Mouse (Mus musculus) G1E (cell line): ENCODE data around the gene Cenpv. TPM values are rescaled to one million over a fixed set of nuclear protein-coding genes. Genes with fewer than 3 reads are reported as not detected.

Source experiments
- ATAC-seq: 2 replicates; pipeline ENCODE4 v1.8.0; 2016; ENCODE audit warnings: mild to moderate bottlenecking; ENCODE audit not compliant: insufficient number of reproducible peaks, poor library complexity, low FRiP score, severe bottlenecking; ENCODE audit errors: extremely low read depth
- DNase-seq: peaks from one replicate; pipeline ENCODE4 v3.0.0; 2012; ENCODE audit warnings: low spot score
- H3K27me3 ChIP-seq: 2 replicates; pipeline ENCODE4 v1.6.1; 2012; ENCODE audit warnings: mild to moderate bottlenecking, low read length, inconsistent platforms; ENCODE audit not compliant: insufficient read depth
- H3K36me3 ChIP-seq: replicated peaks from 2 replicates; pipeline ENCODE3; 2012; ENCODE audit warnings: mild to moderate bottlenecking, inconsistent platforms
- H3K4me1 ChIP-seq: 2 replicates; pipeline ENCODE4 v1.6.1; 2012; ENCODE audit warnings: low read depth, low read length, inconsistent platforms, mixed read lengths; ENCODE audit not compliant: insufficient read depth
- H3K4me3 ChIP-seq: 2 replicates; pipeline ENCODE4 v1.5.1; 2012; ENCODE audit warnings: low read depth, mild to moderate bottlenecking, inconsistent platforms, low read length, moderate library complexity, mixed read lengths
- H3K9me3 ChIP-seq: replicated peaks from 2 replicates; pipeline ENCODE4 v1.6.1; 2012; ENCODE audit warnings: inconsistent platforms
- CTCF ChIP-seq: IDR thresholded peaks from 2 replicates; pipeline ENCODE4 v1.5.1; 2012; ENCODE audit warnings: low read depth, low read length, inconsistent platforms, mixed read lengths
- GATA1 ChIP-seq: IDR thresholded peaks from 2 replicates; pipeline ENCODE4 v1.6.1; 2012; ENCODE audit warnings: borderline replicate concordance, low read length, inconsistent platforms, mixed read lengths
- GATA2 ChIP-seq: IDR thresholded peaks from 2 replicates; pipeline ENCODE4 v1.6.1; 2012; ENCODE audit warnings: low read depth, low read length, inconsistent platforms, borderline replicate concordance
- POLR2AphosphoS5 ChIP-seq: IDR thresholded peaks from 2 replicates; pipeline ENCODE4 v1.6.1; 2012; ENCODE audit warnings: low read depth, low read length, inconsistent platforms; ENCODE audit not compliant: insufficient replicate concordance
- TAL1 ChIP-seq: conservative IDR thresholded peaks from 2 replicates; pipeline ENCODE4 v1.6.1; 2012; ENCODE audit warnings: low read depth, low read length, inconsistent platforms, mixed read lengths
- polyA plus RNA-seq: library from polyadenylated mRNA; stranded (reverse); fragments of >175 nt; gene quantifications from 2 replicates; pipeline ENCODE4 v1.2.3, GENCODE M21; 2012
- total RNA-seq, 2 experiments: library from RNA; stranded (forward) in 1 of 2; stranded (reverse) in 1 of 2; fragments of 200-1000 nt in 1 of 2; fragments of >200 nt in 1 of 2; fragmentation: Nextera tagmentation in 1 of 2; gene quantifications; 2 replicates each; pipeline ENCODE4 v1.2.3; 2014 to 2017

The Cenpv gene
- total and polyA plus RNA-seq, 3 experiments = 67.5 to 191 (median 111) TPM

DNA sequence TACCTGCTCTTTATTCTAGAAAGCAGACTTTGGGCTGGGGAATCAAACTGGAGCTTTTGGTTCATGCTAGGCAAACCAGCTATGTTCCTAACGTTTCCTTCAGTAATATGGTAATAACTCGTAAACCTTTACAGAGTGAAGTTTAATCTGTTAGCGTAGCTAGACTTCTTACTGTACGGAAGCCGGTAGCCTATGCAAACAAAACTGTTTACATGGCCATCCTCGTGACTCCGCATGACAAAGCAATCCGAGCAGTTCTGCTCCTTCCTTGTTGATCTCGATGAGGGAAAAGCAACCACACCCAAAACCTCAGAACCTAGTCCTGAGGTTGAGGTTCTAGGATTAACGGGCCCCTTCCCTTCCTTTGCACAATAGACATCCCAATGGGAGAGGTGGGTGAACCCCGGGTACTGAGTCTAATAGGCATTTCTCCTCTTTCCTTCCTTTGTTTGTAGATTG, 11.2 kb upstream of the Cenpv start:
- DNase-seq = peak; percentile 57
- ATAC-seq = peak; percentile 42
- H3K4me3 ChIP-seq = peak overlapping the region; percentile 80
- H3K36me3 ChIP-seq = peaks cover 23% of the 10 kb centered on the region
- H3K9me3 ChIP-seq = no peaks in the 10 kb centered on the region
- H3K27me3 ChIP-seq = no peaks in the 10 kb centered on the region
- H3K4me1 ChIP-seq = peaks cover 30% of the 10 kb centered on the region
- TF ChIP-seq POLR2AphosphoS5 (no peak), CTCF (no peak), GATA2 (no peak), TAL1 (no peak), GATA1 (no peak)

DNA sequence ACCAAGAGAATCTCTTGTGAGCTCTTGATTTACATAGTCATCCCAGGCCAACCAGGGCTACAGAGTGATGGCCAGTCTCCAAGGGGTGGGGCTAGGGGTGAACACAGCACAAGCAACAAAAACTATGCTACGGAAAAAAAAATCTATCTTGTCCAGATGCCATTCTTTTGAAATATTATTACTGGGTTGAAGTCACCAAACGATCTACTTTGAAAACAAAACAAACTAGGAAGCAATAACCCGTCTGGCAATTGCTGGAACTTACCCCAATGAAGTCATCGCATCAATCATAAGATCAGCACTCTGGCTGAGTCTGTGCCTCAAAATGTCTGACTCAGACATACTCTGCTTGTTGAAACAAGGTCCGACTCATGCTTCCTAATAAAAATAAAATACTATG, 10.7 kb upstream of the Cenpv start:
- Histone ChIP-seq H3K36me3 (peaks cover 18% of the 10 kb centered on the region), H3K9me3 (no peaks in the 10 kb centered on the region), H3K4me3 (peak overlapping the region; percentile 80; the same call in 1 of the 2 replicates), H3K27me3 (no peaks in the 10 kb centered on the region), H3K4me1 (peaks cover 25% of the 10 kb centered on the region)
- TF ChIP-seq TAL1 = no peak
- TF ChIP-seq GATA1 = no peak
- TF ChIP-seq POLR2AphosphoS5 = no peak
- no peak for TF ChIP-seq CTCF
- no peak for TF ChIP-seq GATA2
- DNase-seq (peak; percentile 25), ATAC-seq (no peak)

GRCm38 (mm10) chr11:62543991-62544390, 4.9 kb upstream of the Cenpv start:
- no peaks in the 10 kb centered on the region for H3K9me3 ChIP-seq
- ATAC-seq (no peak), DNase-seq (no peak)
- no peak overlapping the region for H3K4me3 ChIP-seq
- TF ChIP-seq POLR2AphosphoS5 = no peak
- TF ChIP-seq GATA2 = no peak
- no peak for TF ChIP-seq TAL1
- no peak for TF ChIP-seq CTCF
- TF ChIP-seq GATA1 = no peak
- H3K27me3 ChIP-seq = no peaks in the 10 kb centered on the region
- H3K4me1 ChIP-seq = peaks cover 35% of the 10 kb centered on the region
- H3K36me3 ChIP-seq = no peaks in the 10 kb centered on the region

- ATAC-seq = no peak
- Histone ChIP-seq H3K9me3 (no peaks in the 10 kb centered on the region), H3K4me1 (peaks cover 40% of the 10 kb centered on the region), H3K36me3 (no peaks in the 10 kb centered on the region), H3K4me3 (no peak overlapping the region), H3K27me3 (no peaks in the 10 kb centered on the region)
- TF ChIP-seq POLR2AphosphoS5 (no peak), CTCF (no peak), GATA1 (no peak), TAL1 (no peak), GATA2 (no peak)
- DNase-seq = no peak
Measured at GRCm38 (mm10) chr11:62541581-62541980, 2.5 kb upstream of the Cenpv start.

GRCm38 (mm10) chr11:62540969-62541368, 1.9 kb upstream of the Cenpv start:
- DNase-seq (no peak), ATAC-seq (no peak)
- Histone ChIP-seq H3K9me3 (no peaks in the 10 kb centered on the region), H3K27me3 (no peaks in the 10 kb centered on the region), H3K4me3 (no peak overlapping the region), H3K36me3 (peaks cover 3% of the 10 kb centered on the region), H3K4me1 (peaks cover 41% of the 10 kb centered on the region)
- TF ChIP-seq GATA1 (no peak), TAL1 (no peak), POLR2AphosphoS5 (no peak), CTCF (no peak), GATA2 (no peak)

GRCm38 (mm10) chr11:62540167-62540566, 1.1 kb upstream of the Cenpv start:
- Histone ChIP-seq H3K36me3 (peaks cover 11% of the 10 kb centered on the region), H3K27me3 (no peaks in the 10 kb centered on the region)

More at GRCm38 (mm10) chr11:62540167-62540566, 1.1 kb upstream of the Cenpv start:
- Histone ChIP-seq H3K9me3 (no peaks in the 10 kb centered on the region), H3K4me1 (peaks cover 43% of the 10 kb centered on the region), H3K4me3 (no peak overlapping the region)
- ATAC-seq (no peak), DNase-seq (no peak)
- TF ChIP-seq GATA2 = no peak
- TF ChIP-seq TAL1 = no peak
- TF ChIP-seq GATA1 = no peak
- no peak for TF ChIP-seq CTCF
